Mouse (Mus musculus): ENCODE measurements around the gene Tsga13. TPM values are rescaled to one million over a fixed set of nuclear protein-coding genes. Genes with fewer than 3 reads are reported as not detected.

Tsga13 gene
- polyA plus RNA-seq, 1 experiment from 2014 or later = not detected

DNA sequence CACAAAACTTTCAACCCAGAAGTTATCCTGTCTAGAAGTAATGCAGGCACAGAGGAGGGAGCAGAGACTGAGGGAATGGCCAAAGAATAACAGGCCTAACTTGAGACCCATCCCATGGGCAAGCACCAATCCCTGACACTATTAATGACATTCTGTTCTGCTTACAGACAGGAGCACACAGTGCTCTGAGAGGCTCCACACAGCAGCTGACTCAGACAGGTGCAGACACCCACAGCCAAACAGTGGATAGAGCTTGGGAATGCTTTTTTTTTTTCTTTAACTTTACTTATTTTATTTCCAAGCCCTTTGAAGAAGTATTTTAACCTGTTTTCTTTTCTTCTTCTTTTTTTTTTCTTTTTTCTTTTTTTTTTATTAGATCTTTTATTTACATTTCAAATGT, 23.6 kb downstream of the Tsga13 start:
- no peaks in the 10 kb centered on the region for H3K9me3 ChIP-seq (replicated peaks; ENCODE audit: control insufficient read depth, low read length)
- DNase-seq (ENCODE audit: low spot score) = no peak
- ATAC-seq (replicated peaks; ENCODE audit: insufficient number of reproducible peaks, low FRiP score, low TSS enrichment, low read depth) = no peak
- no peak overlapping the region for H3K4me2 ChIP-seq (ENCODE audit: low read depth, low read length)
- no peaks in the 10 kb centered on the region for H3K27me3 ChIP-seq (ENCODE audit: control insufficient read depth, insufficient read depth, low read length)
- no peaks in the 10 kb centered on the region for H3K36me3 ChIP-seq (replicated peaks; ENCODE audit: control insufficient read depth, insufficient read depth, low read depth, low read length)
- H3K9ac ChIP-seq (replicated peaks; ENCODE audit: low read length) = no peak overlapping the region
- no peak overlapping the region for H3K4me3 ChIP-seq (ENCODE audit: low read depth, low read length)
- no peaks in the 10 kb centered on the region for H3K4me1 ChIP-seq (ENCODE audit: control insufficient read depth, insufficient read depth, low read length)
- H3K27ac ChIP-seq (replicated peaks; ENCODE audit: low read depth, low read length) = no peak overlapping the region

- no peak overlapping the region for H3K4me2 ChIP-seq (ENCODE audit: low read depth, low read length)
- 93% methylated on average over 3 of the region's 3 CpGs for WGBS
- no peak for DNase-seq (ENCODE audit: low spot score)
- H3K27ac ChIP-seq (replicated peaks; ENCODE audit: low read depth, low read length) = no peak overlapping the region
- H3K9ac ChIP-seq (replicated peaks; ENCODE audit: low read length) = no peak overlapping the region
- no peaks in the 10 kb centered on the region for H3K27me3 ChIP-seq (ENCODE audit: control insufficient read depth, insufficient read depth, low read length)
- no peaks in the 10 kb centered on the region for H3K9me3 ChIP-seq (replicated peaks; ENCODE audit: control insufficient read depth, low read length)
- ATAC-seq (replicated peaks; ENCODE audit: insufficient number of reproducible peaks, low FRiP score, low TSS enrichment, low read depth) = no peak
- H3K36me3 ChIP-seq (replicated peaks; ENCODE audit: control insufficient read depth, insufficient read depth, low read depth, low read length) = no peaks in the 10 kb centered on the region
- no peak overlapping the region for H3K4me3 ChIP-seq (ENCODE audit: low read depth, low read length)
- no peaks in the 10 kb centered on the region for H3K4me1 ChIP-seq (ENCODE audit: control insufficient read depth, insufficient read depth, low read length)
Measured at GRCm38 (mm10) chr6:30884856-30885255, 30.5 kb downstream of the Tsga13 start.

GRCm38 (mm10) chr6:30883491-30883890, 31.9 kb downstream of the Tsga13 start:
- DNase-seq (ENCODE audit: low spot score) (no peak), ATAC-seq (replicated peaks; ENCODE audit: insufficient number of reproducible peaks, low FRiP score, low TSS enrichment, low read depth) (no peak)
- H3K27me3 ChIP-seq (ENCODE audit: control insufficient read depth, insufficient read depth, low read length) = no peaks in the 10 kb centered on the region
- H3K4me2 ChIP-seq (ENCODE audit: low read depth, low read length) = no peak overlapping the region
- no peaks in the 10 kb centered on the region for H3K4me1 ChIP-seq (ENCODE audit: control insufficient read depth, insufficient read depth, low read length)
- no peaks in the 10 kb centered on the region for H3K36me3 ChIP-seq (replicated peaks; ENCODE audit: control insufficient read depth, insufficient read depth, low read depth, low read length)
- WGBS = 85% methylated on average over 4 of the region's 4 CpGs
- no peak overlapping the region for H3K9ac ChIP-seq (replicated peaks; ENCODE audit: low read length)
- no peaks in the 10 kb centered on the region for H3K9me3 ChIP-seq (replicated peaks; ENCODE audit: control insufficient read depth, low read length)
- no peak overlapping the region for H3K27ac ChIP-seq (replicated peaks; ENCODE audit: low read depth, low read length)
- no peak overlapping the region for H3K4me3 ChIP-seq (ENCODE audit: low read depth, low read length)

GRCm38 (mm10) chr6:30876661-30877060, 38.7 kb downstream of the Tsga13 start:
- ATAC-seq (replicated peaks; ENCODE audit: insufficient number of reproducible peaks, low FRiP score, low TSS enrichment, low read depth) (no peak), DNase-seq (ENCODE audit: low spot score) (no peak)
- Histone ChIP-seq H3K4me3 (ENCODE audit: low read depth, low read length) (no peak overlapping the region), H3K9me3 (replicated peaks; ENCODE audit: control insufficient read depth, low read length) (no peaks in the 10 kb centered on the region), H3K9ac (replicated peaks; ENCODE audit: low read length) (no peak overlapping the region), H3K27me3 (ENCODE audit: control insufficient read depth, insufficient read depth, low read length) (no peaks in the 10 kb centered on the region), H3K36me3 (replicated peaks; ENCODE audit: control insufficient read depth, insufficient read depth, low read depth, low read length) (no peaks in the 10 kb centered on the region), H3K4me1 (ENCODE audit: control insufficient read depth, insufficient read depth, low read length) (no peaks in the 10 kb centered on the region), H3K4me2 (ENCODE audit: low read depth, low read length) (no peak overlapping the region), H3K27ac (replicated peaks; ENCODE audit: low read depth, low read length) (no peak overlapping the region)

- Histone ChIP-seq H3K36me3 (replicated peaks; ENCODE audit: control insufficient read depth, insufficient read depth, low read depth, low read length) (no peaks in the 10 kb centered on the region), H3K9me3 (replicated peaks; ENCODE audit: control insufficient read depth, low read length) (no peaks in the 10 kb centered on the region), H3K9ac (replicated peaks; ENCODE audit: low read length) (no peak overlapping the region), H3K27me3 (ENCODE audit: control insufficient read depth, insufficient read depth, low read length) (no peaks in the 10 kb centered on the region), H3K4me1 (ENCODE audit: control insufficient read depth, insufficient read depth, low read length) (no peaks in the 10 kb centered on the region), H3K27ac (replicated peaks; ENCODE audit: low read depth, low read length) (no peak overlapping the region), H3K4me2 (ENCODE audit: low read depth, low read length) (no peak overlapping the region), H3K4me3 (ENCODE audit: low read depth, low read length) (no peak overlapping the region)
- ATAC-seq (replicated peaks; ENCODE audit: insufficient number of reproducible peaks, low FRiP score, low TSS enrichment, low read depth) (no peak), DNase-seq (ENCODE audit: low spot score) (no peak)
- WGBS = 81% methylated on average over 1 of the region's 1 CpGs
Measured at GRCm38 (mm10) chr6:30866501-30866900, 48.9 kb downstream of the Tsga13 start.

GRCm38 (mm10) chr6:30865031-30865678, 50.2 kb downstream of the Tsga13 start:
- Histone ChIP-seq H3K36me3 (replicated peaks; ENCODE audit: control insufficient read depth, insufficient read depth, low read depth, low read length) (no peaks in the 10 kb centered on the region), H3K27ac (replicated peaks; ENCODE audit: low read depth, low read length) (no peak overlapping the region), H3K9me3 (replicated peaks; ENCODE audit: control insufficient read depth, low read length) (no peaks in the 10 kb centered on the region), H3K4me2 (ENCODE audit: low read depth, low read length) (no peak overlapping the region), H3K27me3 (ENCODE audit: control insufficient read depth, insufficient read depth, low read length) (no peaks in the 10 kb centered on the region), H3K9ac (replicated peaks; ENCODE audit: low read length) (no peak overlapping the region), H3K4me3 (ENCODE audit: low read depth, low read length) (no peak overlapping the region), H3K4me1 (ENCODE audit: control insufficient read depth, insufficient read depth, low read length) (no peaks in the 10 kb centered on the region)
- ATAC-seq (replicated peaks; ENCODE audit: insufficient number of reproducible peaks, low FRiP score, low TSS enrichment, low read depth) = no peak
- WGBS = 91% methylated on average over 3 of the region's 3 CpGs
- no peak for DNase-seq (ENCODE audit: low spot score)

DNA sequence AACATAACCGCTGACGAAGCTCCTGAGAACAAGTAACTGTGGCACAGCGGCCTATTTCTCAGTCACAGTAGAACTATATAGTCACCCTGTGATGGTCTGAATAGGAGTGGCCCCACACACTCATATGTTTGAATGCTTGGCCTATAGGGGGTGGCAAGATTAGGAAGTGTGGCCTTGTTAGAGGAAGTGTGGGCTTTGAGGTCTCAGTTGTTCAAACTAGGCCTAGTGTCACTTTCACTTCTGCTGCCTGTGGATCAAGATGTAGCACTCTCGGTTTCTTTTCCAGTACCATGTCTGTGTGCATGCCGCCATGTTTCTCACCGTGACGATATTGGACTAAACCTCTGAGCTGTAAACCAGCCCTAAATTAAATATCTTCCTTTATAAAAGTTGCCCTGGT, 59.4 kb downstream of the Tsga13 start:
- Histone ChIP-seq H3K9ac (replicated peaks; ENCODE audit: low read length) (no peak overlapping the region), H3K27ac (replicated peaks; ENCODE audit: low read depth, low read length) (no peak overlapping the region), H3K9me3 (replicated peaks; ENCODE audit: control insufficient read depth, low read length) (no peaks in the 10 kb centered on the region), H3K27me3 (ENCODE audit: control insufficient read depth, insufficient read depth, low read length) (no peaks in the 10 kb centered on the region), H3K4me1 (ENCODE audit: control insufficient read depth, insufficient read depth, low read length) (no peaks in the 10 kb centered on the region), H3K4me2 (ENCODE audit: low read depth, low read length) (no peak overlapping the region), H3K36me3 (replicated peaks; ENCODE audit: control insufficient read depth, insufficient read depth, low read depth, low read length) (no peaks in the 10 kb centered on the region), H3K4me3 (ENCODE audit: low read depth, low read length) (no peak overlapping the region)
- WGBS = 95% methylated on average over 7 of the region's 7 CpGs
- DNase-seq (ENCODE audit: low spot score) (no peak), ATAC-seq (replicated peaks; ENCODE audit: insufficient number of reproducible peaks, low FRiP score, low TSS enrichment, low read depth) (no peak)

DNA sequence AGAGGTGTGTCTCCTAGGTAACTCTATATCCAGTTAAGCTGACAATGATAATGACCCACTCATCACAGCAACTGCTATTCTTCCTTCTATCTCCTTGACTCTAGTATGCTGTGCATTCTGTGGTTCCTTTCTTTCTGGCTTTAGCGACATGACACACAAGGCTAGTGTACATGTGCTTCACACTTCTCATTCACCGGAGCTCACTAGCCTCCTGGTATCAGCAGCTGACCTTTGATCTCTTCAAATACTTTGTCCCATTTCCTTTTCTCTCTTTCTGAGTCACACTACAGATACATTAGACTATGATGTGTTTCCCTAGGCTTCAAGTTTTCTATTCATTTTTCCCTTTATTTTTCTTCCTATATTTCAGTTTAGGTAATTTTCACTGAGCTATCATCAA, 60.2 kb downstream of the Tsga13 start:
- no peak overlapping the region for H3K27ac ChIP-seq (replicated peaks; ENCODE audit: low read depth, low read length)
- no peak for DNase-seq (ENCODE audit: low spot score)
- H3K4me2 ChIP-seq (ENCODE audit: low read depth, low read length) = no peak overlapping the region
- H3K9ac ChIP-seq (replicated peaks; ENCODE audit: low read length) = no peak overlapping the region
- no peaks in the 10 kb centered on the region for H3K36me3 ChIP-seq (replicated peaks; ENCODE audit: control insufficient read depth, insufficient read depth, low read depth, low read length)
- ATAC-seq (replicated peaks; ENCODE audit: insufficient number of reproducible peaks, low FRiP score, low TSS enrichment, low read depth) = no peak
- no peaks in the 10 kb centered on the region for H3K9me3 ChIP-seq (replicated peaks; ENCODE audit: control insufficient read depth, low read length)
- no peaks in the 10 kb centered on the region for H3K27me3 ChIP-seq (ENCODE audit: control insufficient read depth, insufficient read depth, low read length)
- H3K4me1 ChIP-seq (ENCODE audit: control insufficient read depth, insufficient read depth, low read length) = no peaks in the 10 kb centered on the region
- no peak overlapping the region for H3K4me3 ChIP-seq (ENCODE audit: low read depth, low read length)
- 89% methylated on average over 2 of the region's 2 CpGs for WGBS
